8 mouse cellular contexts compared by ENCODE assay signal in genomic region chr7:45786136-45786578, GRCm38 (mm10). TPM values are rescaled to one million over a fixed set of nuclear protein-coding genes. Genes with fewer than 3 reads are reported as not detected.
A peak's percentile ranks its signal among the peaks of the same experiment; 100 is the strongest.
DNase-seq lines count a peak whose midpoint lies in the region; ATAC-seq and TF ChIP-seq lines count a peak whose summit lies in the region.

No protein-coding gene starts in this region.

- H3K9me3 ChIP-seq in liver, embryonic 12.5 days (replicated peaks), result no peaks in the 10 kb centered on the region
- no peaks in the 10 kb centered on the region for H3K9me3 ChIP-seq in forebrain, embryonic 15.5 days
- no peaks in the 10 kb centered on the region; the same call in 1 of the 2 replicates for H3K9me3 ChIP-seq in limb, embryonic 15.5 days

- peak overlapping the region; percentile 60 for H3K4me2 ChIP-seq in liver, embryonic 12.5 days
- H3K4me2 ChIP-seq in forebrain, embryonic 15.5 days (replicated peaks), result peak overlapping the region; percentile 87
- H3K4me2 ChIP-seq in limb, embryonic 15.5 days, result peak overlapping the region; percentile 95

- TF ChIP-seq POLR2A in cerebellum, adult 2 months (IDR thresholded peaks at IDR 0.05; ENCODE audit: borderline replicate concordance, insufficient read depth, low read length), result no peak

- no peak overlapping the region for H3K27ac ChIP-seq in liver, embryonic 12.5 days
- H3K27ac ChIP-seq in cerebellum, adult 2 months (ENCODE audit: insufficient read depth, low read length), result peak overlapping the region; percentile 48
- H3K27ac ChIP-seq in forebrain, embryonic 15.5 days (replicated peaks), result peak overlapping the region; percentile 99
- H3K27ac ChIP-seq in limb, embryonic 15.5 days, result no peak overlapping the region

- no peak for ATAC-seq in liver, embryonic 12.5 days
- ATAC-seq in forebrain, embryonic 15.5 days (replicated peaks), result peak; percentile 41
- ATAC-seq in limb, embryonic 15.5 days (ENCODE audit: insufficient number of reproducible peaks, low FRiP score, low TSS enrichment, low read depth), result peak; percentile 64
- ATAC-seq in megakaryocyte, adult 5-6 weeks (ENCODE audit: poor library complexity, severe bottlenecking), result no peak

- peaks cover 40% of the 10 kb centered on the region for H3K4me1 ChIP-seq in liver, embryonic 12.5 days
- H3K4me1 ChIP-seq in cerebellum, adult 2 months (ENCODE audit: control insufficient read depth, insufficient read depth, low read length), result no peaks in the 10 kb centered on the region
- H3K4me1 ChIP-seq in forebrain, embryonic 15.5 days, result peaks cover 37% of the 10 kb centered on the region
- peaks cover 41% of the 10 kb centered on the region for H3K4me1 ChIP-seq in limb, embryonic 15.5 days

- 3% methylated on average over 14 of the region's 14 CpGs for WGBS in liver, embryonic 12.5 days (ENCODE audit: insufficient replicate concordance)
- WGBS in cerebellum, adult 2 months, result under 1% methylated on average over 14 of the region's 14 CpGs
- WGBS in forebrain, embryonic 15.5 days, result under 1% methylated on average over 14 of the region's 14 CpGs
- WGBS in limb, embryonic 15.5 days, result 2% methylated on average over 14 of the region's 14 CpGs

- peaks cover 97% of the 10 kb centered on the region for H3K27me3 ChIP-seq in liver, embryonic 12.5 days (replicated peaks)
- H3K27me3 ChIP-seq in cerebellum, adult 2 months (ENCODE audit: control insufficient read depth, insufficient read depth, low read length), result no peaks in the 10 kb centered on the region
- no peaks in the 10 kb centered on the region for H3K27me3 ChIP-seq in forebrain, embryonic 15.5 days
- no peaks in the 10 kb centered on the region for H3K27me3 ChIP-seq in limb, embryonic 15.5 days

- no peak for TF ChIP-seq CTCF in cerebellum, adult 2 months (IDR thresholded peaks at IDR 0.05; ENCODE audit: borderline replicate concordance, insufficient read depth, low read depth, low read length)

- H3K4me3 ChIP-seq in liver, embryonic 12.5 days, result peak overlapping the region; percentile 18; the same call in 1 of the 2 replicates
- peak overlapping the region; percentile 67 for H3K4me3 ChIP-seq in cerebellum, adult 2 months (replicated peaks; ENCODE audit: insufficient read depth, low read depth, low read length)
- peak overlapping the region; percentile 61 for H3K4me3 ChIP-seq in forebrain, embryonic 15.5 days
- H3K4me3 ChIP-seq in limb, embryonic 15.5 days, result peak overlapping the region; percentile 67

- no peak for DNase-seq in liver
- peak; percentile 77 to 85 for DNase-seq in cerebellum, adult 2 months
- DNase-seq in testis, postnatal 14 days (ENCODE audit: low spot score), result peak; percentile 69
- DNase-seq in thymus, adult 18-20 months, result no peak

- no peaks in the 10 kb centered on the region for H3K36me3 ChIP-seq in liver, embryonic 12.5 days
- peaks cover 36% of the 10 kb centered on the region for H3K36me3 ChIP-seq in forebrain, embryonic 15.5 days
- peaks cover 29% of the 10 kb centered on the region for H3K36me3 ChIP-seq in limb, embryonic 15.5 days

- no peak overlapping the region for H3K9ac ChIP-seq in liver, embryonic 12.5 days
- H3K9ac ChIP-seq in forebrain, embryonic 15.5 days (replicated peaks), result peak overlapping the region; percentile 95
- peak overlapping the region; percentile 58 for H3K9ac ChIP-seq in limb, embryonic 15.5 days

RNA-seq across cellular contexts. Expression of gene Sult2b1, which starts 1.7 kb away (rescaled TPM):
- 0.77 and 0.81 TPM in 2 replicates for polyA plus RNA-seq in liver, embryonic 12.5 days (2016; fragmentation: Nextera tagmentation; extraction: Ambion mirVana)
- 10.6 and 10.8 TPM in 2 replicates for polyA plus RNA-seq in cerebellum, adult 2 months (2012; rRNA removed)
- polyA plus RNA-seq in forebrain, embryonic 15.5 days (2015; fragmentation: Nextera tagmentation; extraction: Ambion mirVana), result 6.0 and 7.6 TPM in 2 replicates
- 82.1 and 91.0 TPM in 2 replicates for polyA plus RNA-seq in limb, embryonic 15.5 days (2015; fragmentation: Nextera tagmentation; extraction: Ambion mirVana)
- total RNA-seq in megakaryocyte, adult 5-6 weeks (2015), result not detected in 2 replicates
- total RNA-seq in megakaryocyte, adult 5-6 weeks (2017), result not detected in 2 replicates

RNA-seq across cellular contexts. Expression of gene Lmtk3, which starts 2.6 kb away (rescaled TPM):
- 0.10 and 0.32 TPM in 2 replicates for polyA plus RNA-seq in liver, embryonic 12.5 days (2016; fragmentation: Nextera tagmentation; extraction: Ambion mirVana)
- polyA plus RNA-seq in cerebellum, adult 2 months (2012; rRNA removed), result 126 and 130 TPM in 2 replicates
- 21.7 and 22.9 TPM in 2 replicates for polyA plus RNA-seq in forebrain, embryonic 15.5 days (2015; fragmentation: Nextera tagmentation; extraction: Ambion mirVana)
- 1.6 and 2.0 TPM in 2 replicates for polyA plus RNA-seq in limb, embryonic 15.5 days (2015; fragmentation: Nextera tagmentation; extraction: Ambion mirVana)
- 0.09 TPM in 1 of 2 replicates, not detected in the other for total RNA-seq in megakaryocyte, adult 5-6 weeks (2015)
- total RNA-seq in megakaryocyte, adult 5-6 weeks (2017), result not detected in 2 replicates

RNA-seq across cellular contexts. Expression of gene Cyth2, which starts 28.2 kb away (rescaled TPM):
- 47.1 and 54.2 TPM in 2 replicates for polyA plus RNA-seq in liver, embryonic 12.5 days (2016; fragmentation: Nextera tagmentation; extraction: Ambion mirVana)
- 112 and 116 TPM in 2 replicates for polyA plus RNA-seq in cerebellum, adult 2 months (2012; rRNA removed)
- 376 and 383 TPM in 2 replicates for polyA plus RNA-seq in forebrain, embryonic 15.5 days (2015; fragmentation: Nextera tagmentation; extraction: Ambion mirVana)
- polyA plus RNA-seq in limb, embryonic 15.5 days (2015; fragmentation: Nextera tagmentation; extraction: Ambion mirVana), result 87.9 and 98.8 TPM in 2 replicates
- total RNA-seq in megakaryocyte, adult 5-6 weeks (2015), result 23.9 and 28.1 TPM in 2 replicates
- 41.4 and 44.2 TPM in 2 replicates for total RNA-seq in megakaryocyte, adult 5-6 weeks (2017)

RNA-seq across cellular contexts. Expression of gene Kcnj14, which starts 38.4 kb away (rescaled TPM):
- 0.27 and 0.50 TPM in 2 replicates for polyA plus RNA-seq in liver, embryonic 12.5 days (2016; fragmentation: Nextera tagmentation; extraction: Ambion mirVana)
- 6.0 and 7.3 TPM in 2 replicates for polyA plus RNA-seq in cerebellum, adult 2 months (2012; rRNA removed)
- polyA plus RNA-seq in forebrain, embryonic 15.5 days (2015; fragmentation: Nextera tagmentation; extraction: Ambion mirVana), result 0.55 and 0.98 TPM in 2 replicates
- 1.4 and 1.5 TPM in 2 replicates for polyA plus RNA-seq in limb, embryonic 15.5 days (2015; fragmentation: Nextera tagmentation; extraction: Ambion mirVana)
- total RNA-seq in megakaryocyte, adult 5-6 weeks (2015), result not detected in 2 replicates
- total RNA-seq in megakaryocyte, adult 5-6 weeks (2017), result 0.16 TPM in 1 of 2 replicates, not detected in the other

RNA-seq across cellular contexts. Expression of gene Grwd1, which starts 44.6 kb away (rescaled TPM):
- 61.4 and 67.0 TPM in 2 replicates for polyA plus RNA-seq in liver, embryonic 12.5 days (2016; fragmentation: Nextera tagmentation; extraction: Ambion mirVana)
- polyA plus RNA-seq in cerebellum, adult 2 months (2012; rRNA removed), result 14.9 and 15.5 TPM in 2 replicates
- 46.8 and 46.9 TPM in 2 replicates for polyA plus RNA-seq in forebrain, embryonic 15.5 days (2015; fragmentation: Nextera tagmentation; extraction: Ambion mirVana)
- polyA plus RNA-seq in limb, embryonic 15.5 days (2015; fragmentation: Nextera tagmentation; extraction: Ambion mirVana), result 56.3 and 59.3 TPM in 2 replicates
- total RNA-seq in megakaryocyte, adult 5-6 weeks (2015), result 3.5 and 6.5 TPM in 2 replicates
- 2.6 and 3.9 TPM in 2 replicates for total RNA-seq in megakaryocyte, adult 5-6 weeks (2017)

Comparison
In these comparisons a context has a peak if more than half of its experiments do, and no peak if none do; other contexts are left out.
1. ATAC-seq: peak in forebrain, embryonic 15.5 days (single experiment) and limb, embryonic 15.5 days (single experiment); none in liver, embryonic 12.5 days (single experiment) and megakaryocyte, adult 5-6 weeks (single experiment).
2. H3K27ac ChIP-seq: peak in cerebellum, adult 2 months (single experiment) and forebrain, embryonic 15.5 days (single experiment); none in liver, embryonic 12.5 days (single experiment) and limb, embryonic 15.5 days (single experiment).
3. DNase-seq: peak in cerebellum, adult 2 months (2 of 2) and testis, postnatal 14 days (single experiment); none in liver (single experiment) and thymus, adult 18-20 months (0 of 2).
4. Peak in every context shown above with its lines, with median percentiles within 50 percentile points of each other: H3K4me2 ChIP-seq and H3K4me3 ChIP-seq.